Mouse (Mus musculus) testis, adult 2 months (tissue): Measurements from ENCODE around the gene Mtus2.

Source experiments
- CTCF ChIP-seq: fragments of 200-500 bp; IDR thresholded peaks from 2 replicates; pipeline ENCODE4 v1.5.1; 2012; ENCODE audit warnings: low read depth, mild to moderate bottlenecking, inconsistent platforms, low read length, moderate library complexity; ENCODE audit not compliant: control insufficient read depth, insufficient read depth, insufficient replicate concordance
- POLR2A ChIP-seq: fragments of 200-500 bp; IDR thresholded peaks from 2 replicates; pipeline ENCODE4 v1.6.1; 2012; ENCODE audit warnings: low read depth, mild to moderate bottlenecking, inconsistent platforms, low read length, moderate library complexity; ENCODE audit not compliant: control insufficient read depth

- TF ChIP-seq CTCF (no peak), POLR2A (no peak)
Measured at GRCm38 (mm10) chr5:148151894-148152599, 194.9 kb downstream of the Mtus2 start.
